Mouse (Mus musculus) left cerebral cortex, postnatal 4 days (tissue): ENCODE measurements around the gene Ftcd. TPM values are rescaled to one million over a fixed set of nuclear protein-coding genes. Genes with fewer than 3 reads are reported as not detected.

Experiments used
- DNase-seq: peaks from one replicate; pipeline ENCODE4 v3.0.0-alpha.2; 2022
- intact Hi-C: fragments of 180-260 bp; cut with DNase I; formaldehyde crosslinking; loops from one replicate; pipeline ENCODE4 v1.15.1; 2025
- total RNA-seq, 2 experiments: library from RNA; stranded (reverse); gene quantifications; 2 replicates each; pipeline ENCODE4 v1.2.3; 2021

Gene Ftcd
- total RNA-seq = not detected

DNA sequence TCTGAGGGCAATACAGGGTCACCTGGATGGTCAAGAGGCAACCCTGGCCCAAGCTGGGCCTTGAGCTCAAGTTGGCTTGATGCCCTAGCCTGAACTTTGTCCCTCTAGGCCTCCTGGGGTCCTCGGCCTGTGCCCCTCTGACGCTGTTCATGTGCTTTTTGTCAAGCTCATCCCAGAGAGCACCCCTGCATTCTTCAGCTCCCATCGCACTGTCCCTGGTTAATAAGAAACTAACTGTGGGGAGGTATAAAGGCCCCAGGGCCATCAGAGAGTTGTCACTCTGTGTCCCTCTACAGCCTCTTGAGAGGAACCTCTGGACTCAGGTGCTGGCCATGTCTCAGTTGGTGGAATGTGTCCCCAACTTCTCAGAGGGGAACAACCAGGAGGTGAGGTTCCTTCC is at the start of gene Ftcd:
TSS of gene Ftcd (plus strand) at position 275 of the 400 bp plus-strand sequence.
- DNase-seq = no peak
- intact Hi-C loops = no loop called here

DNA sequence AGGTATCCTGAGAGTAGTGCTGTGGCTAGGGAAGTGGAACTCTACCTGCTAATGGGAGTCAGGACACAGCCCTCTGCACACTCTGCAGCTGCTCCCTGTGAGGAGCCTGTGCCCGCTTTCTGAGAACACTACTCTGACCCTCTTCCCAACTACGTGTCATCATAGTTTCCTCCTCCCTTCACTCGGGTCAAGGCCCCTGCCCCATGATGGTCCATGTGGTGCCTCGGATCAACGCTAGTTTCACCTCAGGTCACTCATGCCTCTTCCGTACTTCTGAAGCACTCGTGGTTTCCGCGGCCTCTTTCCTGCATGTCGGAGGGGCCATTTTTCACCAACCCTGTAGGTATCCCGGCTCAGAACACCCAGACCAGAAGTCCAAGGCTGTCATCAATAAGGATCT is 44.5 kb upstream of the Ftcd start:
- no peak for DNase-seq
- intact Hi-C loops = no loop called here

DNA sequence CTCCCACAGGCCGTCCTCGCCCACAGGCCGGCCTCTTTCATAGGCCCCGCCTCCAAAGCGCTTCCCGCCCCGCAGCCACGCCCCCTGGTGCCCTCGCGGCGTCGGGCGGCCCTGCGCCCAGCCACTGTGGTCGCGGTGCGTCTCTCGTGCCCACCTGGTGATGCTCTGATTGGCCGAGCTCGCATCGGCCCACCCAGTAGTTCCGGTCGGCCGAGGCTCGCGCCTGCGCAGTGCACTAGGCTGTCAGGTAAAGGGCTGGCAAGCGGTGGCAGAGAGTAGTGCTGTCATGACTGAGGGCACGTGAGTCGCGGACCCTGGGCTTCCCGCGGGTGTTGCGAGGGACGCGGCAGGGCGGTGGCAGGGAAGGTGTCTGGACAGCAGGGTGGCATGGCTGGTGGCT is 44.1 kb upstream of the Ftcd start, which contains the start of gene Lss:
TSS of gene Lss (plus strand) at position 214 of the 400 bp plus-strand sequence.
- intact Hi-C loops = no loop called here

DNA sequence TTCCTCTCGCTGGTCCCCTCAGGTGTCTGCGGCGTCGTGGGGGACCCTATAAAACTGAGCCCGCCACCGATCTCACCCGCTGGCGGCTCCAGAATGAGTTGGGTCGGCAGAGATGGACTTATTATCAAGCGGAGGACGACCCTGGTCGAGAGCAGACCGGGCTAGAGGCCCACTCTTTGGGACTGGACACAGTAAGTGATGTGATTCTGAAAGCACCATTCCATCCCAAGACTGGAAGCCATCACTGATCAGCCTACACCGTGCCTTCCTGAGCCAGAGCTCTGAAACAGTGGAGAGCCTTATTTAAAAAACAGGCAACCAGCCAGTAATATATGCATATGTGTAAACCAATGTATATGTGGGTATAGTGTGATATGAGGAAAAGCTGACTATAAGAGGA is 43.6 kb upstream of the Ftcd start:
- intact Hi-C loops = no loop called here
- no peak for DNase-seq

More for the DNA sequence above, 44.1 kb upstream of the Ftcd start, which contains the start of gene Lss:
- DNase-seq = peak; percentile 98

DNA sequence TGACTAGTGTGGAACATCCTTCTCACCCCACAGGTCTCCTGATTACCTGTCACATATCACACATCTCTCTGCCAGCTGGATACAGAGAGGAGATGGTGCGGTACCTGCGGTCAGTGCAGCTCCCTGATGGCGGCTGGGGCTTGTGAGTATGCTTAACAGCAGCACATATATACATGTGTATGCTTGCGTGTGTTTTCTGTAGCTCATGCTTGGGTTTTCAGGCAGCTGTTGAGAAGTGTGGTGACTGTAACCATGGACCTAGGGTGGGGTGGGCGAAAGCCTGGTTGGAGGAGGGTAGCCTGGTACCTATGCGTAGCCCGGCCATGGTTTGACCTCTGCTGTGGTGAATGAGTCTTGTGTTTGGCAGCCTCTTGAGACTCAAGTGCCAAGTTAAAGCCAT is 39.9 kb upstream of the Ftcd start:
- DNase-seq = no peak
- intact Hi-C loops = no loop called here

DNA sequence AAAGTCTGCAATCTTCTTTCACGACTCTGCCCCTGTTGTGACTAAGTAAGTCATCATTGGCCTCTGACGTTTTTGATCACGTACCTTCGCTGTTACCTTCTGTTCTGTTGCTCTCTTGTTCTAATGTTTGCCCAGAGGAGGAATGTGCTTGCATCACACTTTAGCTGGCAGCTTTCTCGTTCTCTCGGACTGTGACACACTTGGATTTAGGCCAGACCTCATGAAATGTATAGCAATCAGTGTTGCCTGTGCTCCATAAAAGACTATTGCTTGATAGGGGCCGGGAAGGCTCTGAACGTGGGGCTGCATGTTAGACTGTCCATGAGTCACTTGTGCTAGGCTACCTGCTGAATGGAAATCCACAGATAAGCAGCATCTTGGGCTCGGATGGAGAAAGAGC is 37.8 kb upstream of the Ftcd start:
- intact Hi-C loops = no loop called here

DNA sequence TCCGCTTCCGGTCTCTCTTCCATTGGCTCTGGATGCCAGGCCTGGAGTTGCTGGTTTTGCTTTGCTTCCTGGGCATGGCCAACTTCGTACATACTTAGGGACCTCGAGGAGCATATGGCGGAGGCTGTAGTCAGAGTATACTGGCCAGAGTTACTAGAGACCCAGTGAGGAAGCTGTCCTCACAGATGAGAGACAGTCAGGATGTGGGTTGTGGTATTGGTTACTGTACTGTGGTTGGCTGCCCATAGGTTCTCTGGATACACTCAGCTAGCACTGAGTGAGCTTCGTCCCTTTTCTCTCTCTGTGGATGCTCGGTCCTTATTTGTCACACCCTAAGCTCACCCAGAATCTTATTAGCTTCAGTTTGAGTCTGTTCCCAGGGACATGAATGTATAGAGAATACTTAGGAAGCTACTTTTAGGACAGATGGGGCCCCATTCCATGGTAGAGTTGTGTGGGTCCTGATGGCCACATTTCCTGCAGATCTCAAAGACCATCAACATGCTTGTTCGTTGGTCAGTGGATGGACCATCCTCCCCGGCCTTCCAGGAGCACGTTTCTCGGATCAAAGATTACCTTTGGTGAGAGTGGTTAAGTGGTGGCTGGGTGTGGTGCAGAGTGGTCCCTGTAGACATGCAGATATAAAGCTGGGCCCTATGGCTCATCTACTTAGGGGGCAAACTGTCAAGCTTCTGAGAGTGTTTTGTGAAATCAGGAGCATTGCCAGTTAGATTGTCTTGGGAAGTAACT is 33.9 kb upstream of the Ftcd start:
- no peak for DNase-seq
- intact Hi-C loops = no loop called here

More for the DNA sequence above, 37.8 kb upstream of the Ftcd start:
- no peak for DNase-seq

DNA sequence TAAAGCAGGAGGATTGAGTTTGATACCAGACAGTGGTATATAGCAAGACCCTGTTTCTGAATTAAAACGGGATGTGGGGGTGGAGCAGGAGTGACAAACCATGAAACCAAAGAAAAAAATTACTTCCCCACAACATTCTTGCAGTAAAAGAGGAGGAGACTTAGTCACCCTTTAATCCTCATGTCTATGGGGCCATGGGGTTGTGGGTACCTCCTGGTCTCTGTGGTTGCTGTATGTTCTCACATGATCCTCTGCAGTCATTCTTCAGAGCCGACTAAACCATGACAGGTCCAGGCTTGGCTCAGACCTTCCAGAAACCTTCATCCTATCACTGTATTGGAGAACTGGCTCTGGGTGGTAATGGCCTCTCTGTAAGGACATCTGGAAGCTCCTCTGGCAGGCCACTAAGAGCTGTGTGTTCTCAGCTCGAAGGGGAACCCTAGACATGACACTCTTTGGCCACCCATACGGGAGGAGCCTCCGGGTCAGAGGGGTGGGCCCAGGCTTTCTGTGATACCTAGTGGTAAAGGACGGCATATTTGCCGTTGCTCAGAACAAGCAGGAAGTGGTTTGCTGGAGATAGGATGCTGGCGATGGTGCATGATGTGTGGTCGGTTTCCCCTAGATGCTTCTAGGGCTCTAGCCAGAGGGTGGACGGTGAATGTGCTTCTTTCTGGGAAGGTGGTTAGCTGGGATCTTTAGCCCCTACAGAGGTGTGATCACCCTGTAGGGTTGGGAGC is 32.6 kb upstream of the Ftcd start:
- DNase-seq = no peak
- intact Hi-C loops = no loop called here

DNA sequence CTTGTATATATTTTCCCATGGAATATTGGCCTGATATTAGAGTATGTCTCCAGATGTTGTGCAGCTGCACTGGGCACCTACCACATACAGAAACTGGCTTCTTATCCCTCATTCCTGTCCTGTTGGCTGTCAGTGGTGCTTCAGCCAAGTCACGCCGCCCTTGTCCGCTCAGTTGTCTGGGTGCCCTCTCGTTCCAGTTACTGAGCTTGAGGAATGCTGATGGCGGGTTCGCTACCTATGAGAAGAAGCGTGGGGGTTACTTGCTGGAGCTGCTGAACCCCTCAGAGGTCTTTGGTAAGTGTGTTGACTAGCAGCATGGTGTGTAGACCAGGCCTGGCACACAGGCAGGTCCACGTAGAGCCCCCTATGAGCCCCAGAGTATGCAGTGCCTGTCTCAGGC is 28.9 kb upstream of the Ftcd start:
- intact Hi-C loops = no loop called here
- no peak for DNase-seq

DNA sequence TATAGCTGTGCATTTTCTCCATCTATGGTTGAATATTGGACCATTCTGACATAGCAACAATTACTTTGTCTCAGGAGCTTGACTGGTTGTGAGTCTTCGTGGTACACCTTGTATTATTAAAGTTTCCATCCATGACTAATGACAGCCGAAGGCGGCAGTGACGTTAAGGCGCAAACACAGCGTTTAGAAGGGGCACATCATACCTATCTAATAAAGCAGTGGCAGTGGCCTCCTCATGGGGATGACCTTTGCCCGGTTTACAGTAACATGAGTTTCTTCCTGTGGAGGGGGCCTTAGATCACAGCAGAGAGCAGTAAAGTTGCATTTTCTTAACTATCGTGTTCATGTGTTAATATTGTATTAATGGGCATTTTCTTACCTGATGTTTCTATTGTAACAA is 27.2 kb upstream of the Ftcd start:
- DNase-seq = no peak
- intact Hi-C loops = no loop called here

DNA sequence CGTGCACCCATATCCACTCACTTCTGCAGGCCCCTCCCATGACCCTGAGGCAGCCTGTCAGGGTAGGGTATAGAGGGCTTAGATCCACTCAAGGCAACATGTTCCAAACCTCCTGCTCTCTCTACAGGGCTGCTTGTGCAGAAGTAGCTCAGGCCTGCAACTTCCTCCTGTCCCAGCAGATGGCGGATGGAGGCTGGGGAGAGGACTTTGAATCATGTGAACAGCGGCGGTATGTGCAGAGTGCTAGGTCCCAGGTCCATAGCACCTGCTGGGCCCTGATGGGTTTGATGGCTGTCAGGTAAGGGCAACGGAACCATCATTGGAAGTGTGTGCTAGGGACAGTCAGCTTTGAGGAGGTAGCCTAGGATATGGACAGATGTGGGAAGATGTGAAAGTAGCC is 25.0 kb upstream of the Ftcd start:
- no peak for DNase-seq
- intact Hi-C loops = loop anchor here (5.0 kb wide), 1 partner anchor 182 kb away; no protein-coding TSS in a partner anchor

DNA sequence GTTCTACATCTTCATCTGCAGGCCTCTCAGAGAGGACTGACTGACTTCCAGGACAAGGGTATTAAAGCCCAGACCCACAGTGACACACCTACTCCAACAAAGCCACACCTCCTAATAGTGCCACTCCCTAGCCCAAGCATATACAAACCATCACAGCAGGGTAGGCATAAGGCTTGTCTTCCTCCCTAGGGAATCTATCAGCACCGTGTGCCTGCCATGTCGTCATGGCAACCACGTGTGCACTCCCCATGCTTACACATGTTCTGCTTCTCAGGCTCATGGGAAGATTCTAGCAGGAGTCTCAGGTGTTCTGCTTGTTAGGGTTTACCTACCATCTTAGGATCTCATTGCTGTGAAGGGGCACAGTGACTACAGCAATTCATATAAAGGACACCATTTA is 23.9 kb upstream of the Ftcd start:
- DNase-seq = no peak
- intact Hi-C loops = loop anchor here (5.0 kb wide), 1 partner anchor 181 kb away; no protein-coding TSS in a partner anchor

DNA sequence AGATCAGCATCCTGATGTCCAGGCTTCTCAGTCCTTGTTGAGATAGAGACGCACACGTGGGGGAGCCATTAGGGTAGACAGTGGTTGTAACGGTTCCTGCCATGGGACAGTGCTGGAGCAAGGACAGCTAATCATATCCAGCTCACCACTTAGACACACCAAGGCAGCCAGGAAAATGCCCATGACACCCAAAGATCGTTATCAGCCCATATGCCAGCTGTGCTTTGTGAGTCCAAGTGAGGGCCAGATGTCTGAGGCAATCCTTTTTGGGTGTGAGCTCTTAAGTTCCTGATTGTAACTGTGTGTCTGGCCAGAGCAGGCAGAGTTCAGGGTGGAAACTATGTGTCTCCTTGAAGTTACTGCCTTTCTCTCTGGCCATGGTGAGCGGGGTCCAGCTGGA is 21.4 kb upstream of the Ftcd start:
- DNase-seq = no peak
- intact Hi-C loops = loop anchor here (5.0 kb wide), 1 partner anchor 178 kb away; no protein-coding TSS in a partner anchor

DNA sequence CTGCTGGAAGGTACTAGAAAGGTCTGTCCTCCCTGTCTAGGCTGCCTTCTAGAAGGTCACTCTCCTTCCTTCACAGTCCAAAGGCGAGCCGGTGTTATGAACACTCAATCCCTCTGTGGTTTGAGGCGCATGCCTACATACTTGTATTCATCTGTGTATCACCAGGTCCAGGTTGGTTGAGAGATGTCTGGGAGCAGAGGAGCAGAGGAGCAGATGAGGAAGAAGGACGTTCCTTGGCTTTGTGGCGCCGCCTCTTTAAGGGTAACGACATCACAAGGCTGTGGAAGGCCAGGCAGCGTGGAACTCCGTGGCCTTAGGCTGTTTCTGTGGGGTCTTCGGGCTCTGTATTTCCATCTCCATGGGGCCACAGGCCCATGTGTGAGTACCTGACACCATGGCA is 13.5 kb upstream of the Ftcd start, which contains the start of gene Spatc1l:
TSS of gene Spatc1l (plus strand) at position 301 of the 400 bp plus-strand sequence.
- no peak for DNase-seq
- intact Hi-C loops = no loop called here

DNA sequence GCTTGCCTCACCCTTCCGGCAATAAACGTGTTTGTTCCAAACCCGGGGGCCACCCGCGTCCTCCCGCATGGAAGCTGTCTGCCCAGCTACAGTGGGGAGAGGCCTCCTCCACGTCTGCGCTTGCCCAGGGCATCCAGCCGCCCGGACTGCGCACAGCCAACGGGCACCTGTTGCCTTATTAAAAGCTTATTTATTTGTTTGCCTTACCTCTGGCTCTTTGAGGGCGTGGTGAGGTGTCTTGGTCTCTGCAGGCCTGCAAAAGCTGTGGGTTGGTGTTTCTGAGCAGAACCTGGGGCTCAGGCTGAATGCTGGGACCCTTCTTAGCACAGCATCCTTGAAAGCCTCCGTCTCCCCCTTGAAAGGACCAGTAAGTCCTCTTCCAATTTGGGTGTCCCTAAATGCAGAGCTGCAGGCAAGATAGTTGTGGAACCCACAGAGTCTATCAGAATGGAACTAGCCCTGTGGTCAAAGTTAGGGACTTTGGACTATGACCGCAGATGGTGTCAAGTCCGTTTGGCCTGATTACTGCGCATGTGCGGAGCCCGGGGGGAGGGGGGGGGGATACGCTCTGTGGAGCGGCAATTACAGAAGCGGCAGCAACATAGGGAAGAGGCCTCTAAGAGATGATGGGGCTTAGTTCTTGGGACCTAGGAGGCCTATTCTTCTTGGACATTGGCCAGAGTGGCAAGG is 5.3 kb upstream of the Ftcd start:
- no peak for DNase-seq
- intact Hi-C loops = no loop called here

DNA sequence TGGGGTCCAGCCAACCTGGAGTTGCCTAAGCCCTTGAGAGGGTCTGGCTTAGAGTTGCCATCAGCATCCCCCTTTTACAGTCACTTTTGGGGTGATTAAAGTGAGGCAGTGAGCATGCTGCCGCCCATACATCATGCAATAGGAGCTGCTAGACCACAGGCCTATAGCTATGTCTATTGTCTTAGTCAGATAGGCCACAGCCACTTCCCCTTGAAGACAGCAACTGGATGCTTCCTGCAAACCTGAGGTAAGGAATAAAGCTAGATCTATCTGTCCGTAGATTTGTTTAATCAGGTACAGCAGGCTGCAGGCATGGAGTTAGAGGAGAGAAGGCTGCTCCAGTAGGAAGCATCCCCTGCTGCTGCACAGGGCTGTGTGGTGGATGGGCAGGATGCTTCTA is 4.4 kb upstream of the Ftcd start:
- intact Hi-C loops = no loop called here
- no peak for DNase-seq

DNA sequence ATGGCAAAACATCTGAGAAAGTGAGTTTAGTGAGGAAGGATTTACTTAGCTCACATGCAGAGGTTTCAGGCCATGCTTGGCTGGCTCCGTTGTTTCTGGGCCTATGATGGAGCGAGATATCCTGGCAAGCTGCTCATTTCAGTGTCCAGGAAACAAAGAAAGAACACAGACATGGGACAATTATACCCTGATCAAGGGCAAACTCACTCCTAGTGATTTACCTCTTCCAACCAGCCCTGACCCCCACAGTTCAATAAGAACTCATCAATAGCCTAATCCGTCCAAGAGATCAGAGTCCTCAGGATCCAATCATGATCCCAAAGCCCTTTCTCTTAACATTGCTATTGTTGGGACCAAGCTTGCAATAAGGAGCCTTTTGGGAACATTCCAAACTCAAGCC is 3.3 kb upstream of the Ftcd start:
- no peak for DNase-seq
- intact Hi-C loops = no loop called here

DNA sequence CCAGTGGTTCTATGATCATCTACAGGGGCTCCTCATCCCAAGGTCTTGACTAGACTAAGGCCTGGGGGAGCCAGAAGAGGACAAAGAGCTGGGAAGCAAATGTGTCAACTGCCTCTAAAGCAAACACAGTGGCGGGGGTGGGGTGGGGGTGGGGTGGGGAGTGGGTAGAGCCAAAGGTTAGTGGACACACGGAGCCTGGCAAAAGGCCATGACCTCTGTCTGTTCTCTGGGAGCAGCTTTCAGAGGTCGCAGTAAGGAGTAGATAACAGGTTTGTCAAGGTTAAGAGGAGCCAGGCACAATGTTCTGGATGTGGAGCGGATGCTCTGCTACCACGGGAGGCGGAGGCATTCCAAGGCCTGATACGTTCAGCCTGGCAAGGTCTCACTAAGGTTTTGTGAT is 1.5 kb downstream of the Ftcd start:
- no peak for DNase-seq
- intact Hi-C loops = no loop called here

DNA sequence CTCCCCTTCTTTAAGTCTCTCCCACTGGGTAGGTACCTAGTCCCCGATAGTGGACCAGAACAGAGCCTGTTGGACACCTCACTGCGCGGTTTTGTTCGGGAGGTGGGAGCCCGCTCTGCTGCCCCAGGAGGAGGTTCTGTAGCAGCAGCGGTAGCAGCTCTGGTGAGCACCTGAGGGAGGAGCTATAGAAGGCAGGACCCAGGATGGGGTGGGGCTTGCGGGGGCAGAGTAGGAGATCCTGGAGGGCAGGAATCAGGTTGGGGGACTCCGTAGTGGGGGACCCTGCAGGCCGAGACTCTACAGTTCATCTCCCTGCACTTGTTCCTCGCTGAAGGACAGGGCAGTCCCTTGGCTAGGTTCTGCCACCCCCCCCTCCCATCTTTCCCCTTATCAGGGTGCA is 8.7 kb downstream of the Ftcd start:
- no peak for DNase-seq
- intact Hi-C loops = no loop called here

DNA sequence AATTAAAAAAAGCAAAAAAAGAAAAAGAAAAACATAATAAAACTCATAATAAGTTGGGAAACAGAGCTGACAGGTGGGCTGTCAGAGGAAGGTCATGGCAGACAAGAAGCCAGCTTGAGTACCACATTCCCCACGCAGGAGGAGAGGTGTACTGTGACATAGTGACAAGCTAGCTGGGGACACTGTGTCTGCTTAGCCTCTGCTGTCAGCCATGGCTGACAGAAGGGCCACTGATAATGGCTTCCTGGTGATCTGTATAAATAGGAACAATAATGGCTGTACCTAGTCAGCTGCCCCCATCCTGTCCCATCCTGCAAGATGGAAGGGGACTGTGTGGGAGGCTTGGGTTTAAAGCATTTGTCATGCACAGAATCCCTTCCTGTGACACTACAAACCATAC is 10.7 kb downstream of the Ftcd start:
- DNase-seq = no peak
- intact Hi-C loops = no loop called here

DNA sequence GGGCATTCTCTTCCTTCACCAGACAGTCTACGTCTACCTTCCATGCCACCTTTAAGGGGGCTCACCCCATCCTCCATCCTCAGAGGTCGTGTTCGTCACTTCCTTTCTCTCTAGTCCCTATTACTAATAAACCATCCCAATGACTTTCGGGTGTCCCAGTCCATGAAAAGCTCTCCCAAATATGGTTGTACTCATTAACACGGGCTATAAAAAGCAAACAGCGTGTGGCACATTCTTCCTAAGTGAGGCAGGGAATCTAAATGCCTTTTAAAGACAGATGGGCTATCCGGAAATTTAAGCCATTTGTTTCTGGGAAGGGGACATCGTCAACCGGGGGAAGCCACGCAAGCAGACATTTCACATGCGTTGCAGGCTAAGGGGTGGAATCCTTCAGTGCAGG is 14.7 kb downstream of the Ftcd start:
- DNase-seq = no peak
- intact Hi-C loops = no loop called here
